Mouse (Mus musculus) intestine, embryonic 16.5 days (tissue): ENCODE data around the gene Itga10. TPM values are rescaled to one million over a fixed set of nuclear protein-coding genes. Genes with fewer than 3 reads are reported as not detected.

Source experiments
- ATAC-seq: fragments of 200-750 bp; cut with Nextera tagmentation; 2 replicates; pipeline ENCODE4 v1.8.0; 2017; ENCODE audit warnings: moderate TSS enrichment, moderate library complexity
- H3K27ac ChIP-seq: fragments of 300-500 bp; sonication (generic); 2 replicates; pipeline ENCODE4 v1.5.1; 2014; ENCODE audit warnings: mild to moderate bottlenecking, low read length
- H3K27me3 ChIP-seq: fragments of 300-500 bp; sonication (generic); replicated peaks from 2 replicates; pipeline ENCODE4 v1.6.1; 2014; ENCODE audit warnings: low read length, control low read depth, mixed read lengths; ENCODE audit not compliant: control insufficient read depth, insufficient read depth
- H3K36me3 ChIP-seq: fragments of 300-500 bp; sonication (generic); 2 replicates; pipeline ENCODE4 v1.6.1; 2014; ENCODE audit warnings: low read length, control low read depth; ENCODE audit not compliant: control insufficient read depth, insufficient read depth
- H3K4me1 ChIP-seq: fragments of 300-500 bp; sonication (generic); 2 replicates; pipeline ENCODE4 v1.6.1; 2014; ENCODE audit warnings: low read length, control low read depth, mixed read lengths; ENCODE audit not compliant: control insufficient read depth, insufficient read depth
- H3K4me2 ChIP-seq: fragments of 300-500 bp; sonication (generic); 2 replicates; pipeline ENCODE4 v1.6.1; 2014; ENCODE audit warnings: low read depth, low read length, control low read depth
- H3K4me3 ChIP-seq: fragments of 300-500 bp; sonication (generic); 2 replicates; pipeline ENCODE4 v1.5.1; 2014; ENCODE audit warnings: mild to moderate bottlenecking, low read length
- H3K9ac ChIP-seq: fragments of 300-500 bp; sonication (generic); 2 replicates; pipeline ENCODE4 v1.6.1; 2014; ENCODE audit warnings: low read depth, low read length
- H3K9me3 ChIP-seq: fragments of 300-500 bp; sonication (generic); 2 replicates; pipeline ENCODE4 v1.6.1; 2016; ENCODE audit warnings: low read length, control low read depth; ENCODE audit not compliant: control insufficient read depth
- WGBS: fragments of 180-500 bp; shearing (Covaris S2); extraction: QIAGEN DNeasy Blood & Tissue Kit; methylation state at CpG from one replicate; pipeline ENCODE4 v1.1.7; 2014; 5-methylcytosine and 5-hydroxymethylcytosine counted together
- polyA plus RNA-seq: library from polyadenylated mRNA; unstranded; fragments of >200 nt; fragmentation: Nextera tagmentation; extraction: Ambion mirVana; gene quantifications from 2 replicates; pipeline ENCODE4 v1.2.1, GENCODE M21; 2015

Gene Itga10
- polyA plus RNA-seq, result 0.48 and 0.49 TPM in 2 replicates

- 64% methylated on average over 7 of the region's 7 CpGs for WGBS
- peak; percentile 42; the same call in 1 of the 2 replicates for ATAC-seq
- no peaks in the 10 kb centered on the region for H3K9me3 ChIP-seq
- H3K36me3 ChIP-seq, result 0 out of 2 replicates have a peak, but pooled peaks cover 5% of the 10 kb centered on the region
- H3K9ac ChIP-seq, result no peak within 1 kb of the TSS
- H3K4me1 ChIP-seq, result no peaks in the 10 kb centered on the region
- no peak within 1 kb of the TSS for H3K27ac ChIP-seq
- no peak within 1 kb of the TSS for H3K4me2 ChIP-seq
- H3K4me3 ChIP-seq, result no peak within 1 kb of the TSS
- no peaks in the 10 kb centered on the region for H3K27me3 ChIP-seq
These were observed at the start of gene Itga10 for GRCm38 (mm10) chr3:96645018-96645649. Gene Itga10 (plus strand): TSS chr3:96645584.

GRCm38 (mm10) chr3:96595661-96596060 is 49.7 kb upstream of the Itga10 start:
- 26% methylated on average over 6 of the region's 6 CpGs for WGBS

DNA sequence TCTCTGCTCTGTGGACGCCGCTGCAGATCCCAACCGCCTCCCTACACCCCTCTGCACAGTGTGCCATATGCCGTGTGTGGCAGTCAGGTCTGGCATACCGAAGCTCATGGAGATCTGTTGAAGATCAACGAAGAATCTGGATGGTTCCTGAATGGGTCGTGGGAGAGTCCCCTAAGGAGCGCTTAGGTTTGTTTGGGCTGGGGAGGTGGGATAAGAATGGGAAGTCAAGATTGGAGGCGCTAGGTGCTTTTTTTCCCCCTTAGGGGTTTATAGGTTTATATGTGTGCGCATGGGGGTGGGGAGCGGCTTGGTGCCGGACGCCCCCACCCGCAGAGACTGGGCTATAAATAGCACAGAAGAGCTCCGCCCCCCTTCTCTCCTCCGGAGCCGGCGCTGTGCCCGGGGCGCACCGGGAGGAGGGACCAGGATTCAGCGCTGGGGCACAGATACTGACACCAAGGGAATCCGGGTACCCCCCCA is 49.1 kb upstream of the Itga10 start, which contains the start of gene Ankrd34a:
TSS of gene Ankrd34a (plus strand) at position 409 of the 480 bp plus-strand sequence.
- no peaks in the 10 kb centered on the region for H3K36me3 ChIP-seq
- peaks cover 27% of the 10 kb centered on the region for H3K4me1 ChIP-seq
- H3K4me2 ChIP-seq, result peak within 1 kb of the TSS; percentile 90
- no peak for ATAC-seq
- WGBS, result 2% methylated on average over 11 of the region's 23 CpGs
- H3K27ac ChIP-seq, result peak within 1 kb of the TSS; percentile 66
- H3K9ac ChIP-seq, result peak within 1 kb of the TSS; percentile 72
- H3K4me3 ChIP-seq, result peak within 1 kb of the TSS; percentile 56
- peaks cover 20% of the 10 kb centered on the region for H3K27me3 ChIP-seq
- H3K9me3 ChIP-seq, result no peaks in the 10 kb centered on the region

More at GRCm38 (mm10) chr3:96595661-96596060, 49.7 kb upstream of the Itga10 start:
- H3K4me1 ChIP-seq, result peaks cover 27% of the 10 kb centered on the region
- peak overlapping the region; percentile 90; the same call in 1 of the 2 replicates for H3K4me2 ChIP-seq
- H3K4me3 ChIP-seq, result peak overlapping the region; percentile 56; the same call in 1 of the 2 replicates
- no peaks in the 10 kb centered on the region for H3K9me3 ChIP-seq
- H3K9ac ChIP-seq, result no peak overlapping the region
- ATAC-seq, result no peak
- no peaks in the 10 kb centered on the region for H3K36me3 ChIP-seq
- H3K27me3 ChIP-seq, result peaks cover 20% of the 10 kb centered on the region
- peak overlapping the region; percentile 37; the same call in 1 of the 2 replicates for H3K27ac ChIP-seq

DNA sequence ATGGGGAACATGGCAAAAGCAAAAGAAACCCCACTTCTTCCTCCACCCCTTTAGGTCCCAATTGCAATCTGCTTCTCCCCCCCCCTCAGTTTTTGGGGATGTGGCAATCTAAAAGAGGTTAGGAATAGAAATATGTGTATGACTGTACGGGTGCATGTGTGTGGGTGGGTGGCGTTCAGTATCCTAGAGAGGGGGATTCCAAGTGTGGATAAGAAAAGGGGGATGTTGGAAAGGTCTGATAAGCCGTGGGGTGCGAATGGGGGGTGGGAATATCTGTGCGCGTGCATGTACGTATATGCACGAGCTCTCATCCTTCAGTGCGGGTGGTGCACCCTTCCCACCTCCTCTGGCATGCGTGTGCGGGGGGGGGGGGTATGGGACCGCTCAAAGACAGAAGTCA is 48.5 kb upstream of the Itga10 start:
- Histone ChIP-seq H3K4me1 (peaks cover 27% of the 10 kb centered on the region), H3K27me3 (peaks cover 20% of the 10 kb centered on the region), H3K4me3 (peak overlapping the region; percentile 56), H3K4me2 (peak overlapping the region; percentile 90), H3K27ac (no peak overlapping the region), H3K9ac (peak overlapping the region; percentile 72), H3K36me3 (no peaks in the 10 kb centered on the region), H3K9me3 (no peaks in the 10 kb centered on the region)
- WGBS, result under 1% methylated on average over 12 of the region's 12 CpGs
- no peak for ATAC-seq

DNA sequence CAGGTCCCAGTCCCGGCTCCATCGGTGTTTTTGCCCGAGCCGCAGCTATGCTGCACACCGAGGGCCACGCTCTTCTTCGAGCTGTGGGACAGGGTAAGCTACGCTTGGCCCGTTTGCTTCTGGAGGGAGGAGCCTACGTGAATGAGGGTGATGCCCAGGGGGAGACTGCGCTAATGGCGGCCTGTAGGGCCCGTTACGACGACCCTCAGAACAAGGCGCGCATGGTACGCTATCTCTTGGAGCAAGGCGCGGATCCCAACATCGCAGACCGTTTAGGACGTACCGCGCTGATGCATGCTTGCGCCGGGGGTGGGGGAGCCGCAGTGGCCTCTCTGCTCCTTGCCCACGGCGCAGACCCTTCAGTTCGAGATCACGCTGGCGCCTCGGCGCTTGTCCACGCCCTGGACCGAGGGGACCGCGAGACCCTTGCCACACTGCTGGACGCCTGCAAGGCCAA is 47.9 kb upstream of the Itga10 start:
- ATAC-seq, result no peak
- WGBS, result under 1% methylated on average over 40 of the region's 40 CpGs
- no peaks in the 10 kb centered on the region for H3K9me3 ChIP-seq

GRCm38 (mm10) chr3:96598156-96599068 is 47.0 kb upstream of the Itga10 start:
- H3K4me3 ChIP-seq, result peak overlapping the region; percentile 56
- H3K27ac ChIP-seq, result peak overlapping the region; percentile 66
- no peak for ATAC-seq
- peaks cover 20% of the 10 kb centered on the region for H3K27me3 ChIP-seq
- H3K9me3 ChIP-seq, result no peaks in the 10 kb centered on the region
- no peaks in the 10 kb centered on the region for H3K36me3 ChIP-seq
- 2% methylated on average over 51 of the region's 54 CpGs for WGBS
- peaks cover 24% of the 10 kb centered on the region for H3K4me1 ChIP-seq
- peak overlapping the region; percentile 90 for H3K4me2 ChIP-seq
- peak overlapping the region; percentile 72 for H3K9ac ChIP-seq

More for the DNA sequence above, 47.9 kb upstream of the Itga10 start:
- H3K9ac ChIP-seq, result peak overlapping the region; percentile 72
- no peaks in the 10 kb centered on the region for H3K36me3 ChIP-seq
- peak overlapping the region; percentile 56 for H3K4me3 ChIP-seq
- H3K4me1 ChIP-seq, result peaks cover 27% of the 10 kb centered on the region
- H3K27ac ChIP-seq, result peak overlapping the region; percentile 66
- peak overlapping the region; percentile 90 for H3K4me2 ChIP-seq
- H3K27me3 ChIP-seq, result peaks cover 20% of the 10 kb centered on the region

DNA sequence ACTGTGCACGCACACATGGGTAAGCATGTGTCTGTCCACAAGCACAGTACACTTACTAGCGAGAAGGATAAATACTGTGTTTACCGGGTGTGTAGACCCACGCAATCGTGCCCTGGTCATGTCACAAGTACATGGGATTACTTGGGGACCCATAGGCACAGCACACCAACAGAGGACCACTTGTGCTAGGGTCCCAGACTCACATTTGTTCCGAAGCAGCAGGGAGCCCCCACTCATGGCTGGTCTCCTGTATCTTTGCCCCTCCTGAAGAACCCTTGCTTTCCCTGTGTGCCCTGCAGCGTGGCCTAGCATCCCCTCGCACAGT is 46.4 kb upstream of the Itga10 start:
- Histone ChIP-seq H3K4me1 (peaks cover 28% of the 10 kb centered on the region), H3K4me2 (peak overlapping the region; percentile 90; the same call in 1 of the 2 replicates)
- 53% methylated on average over 8 of the region's 8 CpGs for WGBS

GRCm38 (mm10) chr3:96599411-96599810 is 46.0 kb upstream of the Itga10 start:
- WGBS, result 82% methylated on average over 3 of the region's 3 CpGs
- H3K9me3 ChIP-seq, result no peaks in the 10 kb centered on the region
- peaks cover 29% of the 10 kb centered on the region for H3K4me1 ChIP-seq
- ATAC-seq, result no peak
- no peak overlapping the region for H3K4me3 ChIP-seq
- H3K4me2 ChIP-seq, result no peak overlapping the region
- no peak overlapping the region for H3K9ac ChIP-seq
- no peaks in the 10 kb centered on the region for H3K36me3 ChIP-seq
- no peak overlapping the region for H3K27ac ChIP-seq
- H3K27me3 ChIP-seq, result peaks cover 20% of the 10 kb centered on the region

More for the DNA sequence above, 46.4 kb upstream of the Itga10 start:
- Histone ChIP-seq H3K27ac (no peak overlapping the region), H3K36me3 (no peaks in the 10 kb centered on the region), H3K9me3 (no peaks in the 10 kb centered on the region), H3K27me3 (peaks cover 20% of the 10 kb centered on the region), H3K9ac (peak overlapping the region; percentile 72), H3K4me3 (no peak overlapping the region)
- ATAC-seq, result no peak
